Mouse (Mus musculus): Measurements from ENCODE around the gene Msi2.

Gene Msi2

GRCm38 (mm10) chr11:88587710-88588109 lies 130.6 kb downstream of the Msi2 start:
- no peak for DNase-seq

GRCm38 (mm10) chr11:88585880-88586279 lies 132.4 kb downstream of the Msi2 start:
- DNase-seq = no peak

DNA sequence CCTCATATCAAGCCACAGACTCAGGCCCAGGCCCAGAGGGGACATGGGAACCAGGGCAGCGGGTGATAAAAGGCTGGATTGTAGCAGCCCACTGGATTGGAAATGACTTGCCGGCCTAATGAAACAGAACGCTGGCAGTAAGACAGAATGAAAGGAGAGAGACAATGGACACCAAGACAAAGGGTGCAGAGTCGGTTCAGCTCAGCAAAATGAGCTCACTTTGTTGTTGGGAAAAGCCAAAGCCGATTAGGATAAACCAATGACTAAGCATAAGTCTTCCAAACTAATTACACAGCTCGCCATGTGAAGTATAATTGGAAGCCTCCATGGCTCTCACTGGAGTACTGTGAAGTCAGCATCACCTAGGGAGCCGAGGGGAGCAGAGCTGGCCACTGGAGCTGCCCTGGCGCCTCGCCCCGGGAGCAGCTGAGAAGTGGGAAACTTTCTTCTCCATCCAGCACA lies 133.1 kb downstream of the Msi2 start:
- DNase-seq = no peak

- no peak for DNase-seq
Measured at GRCm38 (mm10) chr11:88583866-88584265, 134.4 kb downstream of the Msi2 start.

DNA sequence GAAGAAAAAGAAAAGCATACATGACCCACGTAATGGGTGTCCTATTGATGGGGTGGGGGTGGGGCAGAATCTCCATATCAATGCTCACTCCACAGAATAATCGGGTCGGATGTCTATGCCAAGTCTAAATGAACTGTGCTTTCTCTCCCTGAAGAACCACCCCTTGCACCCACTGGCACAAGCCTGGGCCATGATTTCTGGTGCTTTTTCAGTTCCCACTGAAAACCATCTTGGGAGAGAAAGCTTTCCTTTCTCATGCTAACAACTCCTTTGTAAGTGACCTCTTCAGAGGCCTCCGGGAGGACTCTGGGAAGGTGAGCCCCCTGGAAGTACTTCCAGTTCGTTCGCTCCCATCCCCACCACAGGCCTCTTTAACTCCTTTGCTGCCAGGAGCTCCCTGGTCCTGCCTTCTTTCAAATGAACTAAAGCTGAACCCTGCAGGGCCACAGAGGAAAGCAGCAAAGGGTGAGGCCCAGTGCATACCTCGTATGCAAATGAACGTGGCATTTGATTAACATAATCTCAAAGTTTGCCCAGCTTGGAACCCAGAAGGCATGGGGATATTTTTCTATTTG lies 135.0 kb downstream of the Msi2 start:
- no peak for DNase-seq

- no peak for DNase-seq
Measured at GRCm38 (mm10) chr11:88582781-88583180, 135.5 kb downstream of the Msi2 start.

DNA sequence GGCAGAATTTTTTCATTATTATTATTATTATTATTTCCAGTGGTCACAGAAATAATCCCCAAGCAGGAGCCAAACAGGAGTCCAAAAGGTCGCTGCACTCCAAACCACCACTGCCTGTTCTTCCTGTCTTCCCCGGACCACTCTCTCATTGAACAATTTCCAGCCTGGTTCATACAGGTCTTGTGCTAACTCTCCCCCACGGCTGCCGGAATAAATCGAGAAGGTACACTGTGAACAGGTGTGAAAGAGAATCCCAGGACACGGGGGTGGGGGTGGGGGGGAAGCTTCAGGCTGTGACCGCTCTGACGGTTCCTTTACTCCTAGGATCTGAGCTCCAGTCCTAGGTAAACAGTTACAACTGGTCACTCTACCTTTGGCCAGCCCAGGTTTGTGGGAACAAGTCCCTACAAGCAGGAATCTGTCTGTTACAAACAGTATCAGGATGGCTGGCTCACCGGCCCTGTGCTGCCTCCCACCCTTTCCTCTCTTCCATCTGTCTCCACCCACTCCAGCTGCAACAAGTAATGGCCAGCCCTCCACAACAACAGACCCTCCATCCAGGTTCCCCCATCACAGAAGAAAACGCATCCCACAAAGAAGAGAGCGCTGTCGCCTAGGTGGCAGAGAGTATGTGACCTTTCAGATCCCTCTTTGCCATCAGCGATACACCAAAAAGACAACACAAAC lies 136.1 kb downstream of the Msi2 start:
- DNase-seq = no peak

DNA sequence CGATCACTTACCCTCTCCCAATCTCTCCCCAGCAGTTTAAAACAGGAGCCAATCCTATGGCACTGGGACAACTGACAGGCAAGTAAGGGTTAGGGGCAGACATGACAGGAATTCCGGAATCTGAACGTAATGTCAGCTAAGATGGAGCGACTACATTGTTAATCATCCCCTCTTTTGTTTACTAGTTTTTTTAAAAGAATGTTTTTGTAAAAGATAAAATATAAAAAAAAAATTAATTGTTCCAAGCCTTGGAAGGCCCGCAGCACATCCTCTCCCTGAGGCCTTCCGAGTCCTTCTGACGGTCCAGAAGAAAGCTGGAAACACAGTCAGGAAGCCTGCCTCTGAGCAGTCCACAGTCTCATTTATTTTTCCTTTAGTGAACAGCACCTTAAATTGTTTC lies 136.9 kb downstream of the Msi2 start:
- no peak for DNase-seq

GRCm38 (mm10) chr11:88578700-88579099 lies 139.6 kb downstream of the Msi2 start:
- no peak for DNase-seq

GRCm38 (mm10) chr11:88577076-88577475 lies 141.2 kb downstream of the Msi2 start:
- no peak for DNase-seq

DNA sequence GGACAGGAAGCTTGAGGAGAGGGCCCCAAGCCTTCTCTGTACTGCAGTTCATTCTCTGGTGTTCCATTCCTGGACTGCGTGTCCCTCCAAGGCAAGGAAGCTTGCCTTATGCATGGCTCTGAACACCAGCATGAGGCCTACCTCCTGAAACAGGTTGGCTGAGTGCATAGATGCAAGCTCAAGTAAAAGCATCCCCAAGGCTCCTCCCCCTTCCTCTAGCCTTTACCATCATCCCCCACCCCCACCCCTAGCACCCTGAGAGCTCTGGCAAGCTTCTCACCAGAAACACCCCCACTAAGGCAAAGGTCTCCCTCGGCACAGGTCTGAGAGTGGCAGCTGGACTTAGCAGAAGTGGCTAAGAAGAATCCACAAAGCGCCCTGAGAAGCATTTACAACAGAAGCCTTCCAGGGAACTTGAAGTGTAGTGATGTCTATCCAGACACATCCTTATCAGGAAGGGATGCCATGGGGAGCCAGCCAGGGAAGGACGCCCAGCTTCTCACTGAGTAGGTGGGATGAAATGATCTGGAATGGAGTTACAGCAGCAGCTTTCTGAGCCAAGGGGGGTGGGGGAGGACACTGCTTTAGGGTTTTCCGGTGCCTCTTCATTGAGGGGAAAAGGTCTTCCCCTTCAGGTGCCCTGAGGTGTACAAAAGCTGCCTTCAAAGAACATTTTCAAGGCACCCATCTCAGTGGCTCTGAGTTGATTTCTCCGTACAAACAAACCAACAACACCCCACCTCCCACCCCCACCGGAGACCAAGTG lies 141.9 kb downstream of the Msi2 start:
- no peak for DNase-seq

- no peak for DNase-seq
Measured at GRCm38 (mm10) chr11:88574575-88575360, 143.5 kb downstream of the Msi2 start.

DNA sequence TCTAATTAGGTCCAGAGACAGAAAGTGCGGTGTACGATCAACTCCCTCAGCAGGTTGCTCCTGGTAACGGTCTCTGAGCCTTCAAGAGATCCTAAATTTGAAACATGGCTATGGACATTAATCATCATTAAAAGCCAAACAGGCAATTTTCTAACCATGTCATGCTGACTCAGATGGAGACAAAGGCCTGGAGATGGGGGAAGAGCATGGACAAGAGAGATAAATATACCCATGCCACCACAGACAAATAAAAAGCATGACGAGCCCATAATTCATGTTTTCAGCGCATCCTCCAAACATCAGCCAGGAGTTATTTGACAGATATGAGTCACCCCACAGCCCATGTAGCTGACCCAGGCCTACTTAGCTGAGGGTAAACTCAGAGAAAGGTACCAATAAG lies 145.3 kb downstream of the Msi2 start:
- DNase-seq = no peak

- DNase-seq = no peak
Measured at GRCm38 (mm10) chr11:88572461-88572860, 145.9 kb downstream of the Msi2 start.

- no peak for DNase-seq
Measured at GRCm38 (mm10) chr11:88570715-88571202, 147.6 kb downstream of the Msi2 start.

DNA sequence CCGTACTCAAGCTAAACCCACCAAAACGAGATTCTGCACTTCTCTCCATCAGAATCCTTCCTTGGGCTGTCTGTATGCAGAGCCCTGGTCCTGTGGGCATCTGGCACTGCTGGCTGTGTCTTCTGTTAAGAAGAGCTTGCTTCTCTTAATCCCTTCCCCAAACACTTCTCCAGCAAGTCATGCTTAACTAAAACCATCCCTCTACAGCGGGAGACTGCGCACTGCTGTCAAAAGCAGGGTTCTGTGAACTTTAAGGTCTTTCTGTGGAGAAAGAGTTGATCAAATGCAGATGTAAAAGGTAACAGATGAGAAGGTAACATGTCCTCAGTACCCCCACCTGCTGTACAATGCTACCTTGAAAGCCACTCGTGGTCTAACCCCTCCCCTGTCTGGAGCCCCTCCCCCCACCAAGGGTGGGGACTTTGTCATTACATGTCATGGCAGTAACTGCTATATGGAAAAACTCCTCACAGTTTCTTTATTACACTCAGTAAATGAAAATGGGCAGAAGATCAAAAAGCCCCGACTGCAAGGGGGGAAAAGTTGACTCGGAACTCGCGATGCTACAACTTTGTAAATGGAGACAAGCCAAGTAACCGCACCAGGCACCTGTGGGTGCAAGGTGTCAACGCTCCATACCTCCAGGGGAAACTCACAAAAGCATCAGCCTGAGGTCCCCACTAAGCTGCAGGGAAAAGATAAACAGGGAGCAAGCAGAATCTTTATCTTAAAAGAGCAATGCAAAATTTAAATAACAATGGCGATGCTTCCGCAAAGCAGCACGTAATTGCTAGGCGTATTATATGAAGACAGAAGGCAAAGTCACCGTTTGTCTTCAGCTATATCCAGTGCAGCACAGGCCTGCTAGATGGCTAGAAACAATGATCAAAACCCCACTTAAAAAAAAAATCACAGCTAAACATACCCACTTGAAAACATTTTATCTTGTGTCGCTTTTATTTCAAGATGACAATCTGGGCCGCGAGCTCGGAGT lies 151.4 kb downstream of the Msi2 start:
- DNase-seq = no peak

GRCm38 (mm10) chr11:88564810-88565209 lies 153.5 kb downstream of the Msi2 start:
- DNase-seq = peak; percentile 41 to 45

GRCm38 (mm10) chr11:88564363-88564762 lies 153.9 kb downstream of the Msi2 start:
- DNase-seq = no peak

DNA sequence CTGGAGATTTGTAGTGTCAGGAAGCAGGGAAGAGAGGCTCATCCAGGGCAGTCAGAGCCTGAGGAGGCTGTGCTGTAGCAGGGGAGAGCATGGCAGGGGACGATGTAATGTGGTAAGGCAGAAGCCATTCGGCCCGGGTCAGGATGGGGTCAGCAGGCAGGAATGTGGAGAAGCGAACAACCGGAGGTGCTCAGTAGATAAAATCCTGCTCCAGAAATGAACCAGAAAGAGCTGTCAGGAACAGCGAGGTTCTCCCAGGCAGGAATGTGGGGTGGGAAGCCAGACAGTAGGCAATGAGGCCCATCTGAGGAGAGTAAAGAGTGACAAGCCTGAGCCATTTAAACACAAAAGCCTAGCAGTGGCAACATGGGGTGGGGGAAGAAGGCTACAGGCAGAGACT lies 157.1 kb downstream of the Msi2 start:
- no peak for DNase-seq

GRCm38 (mm10) chr11:88560634-88561033 lies 157.7 kb downstream of the Msi2 start:
- no peak for DNase-seq

- no peak for DNase-seq
Measured at GRCm38 (mm10) chr11:88559365-88559970, 158.8 kb downstream of the Msi2 start.

Measured in cerebellum, postnatal 36 days (tissue).